Mouse (Mus musculus) embryo, embryonic 9.5 days (tissue): ENCODE data around the gene Gm10188.

Source experiments
- DNase-seq: peaks from one replicate; pipeline ENCODE4 v3.0.0-alpha.2; 2017; ENCODE audit errors: extremely low spot score

Gm10188 gene

GRCm38 (mm10) chr1:132226297-132227080 is 3.1 kb downstream of the Gm10188 start:
- DNase-seq: no peak

GRCm38 (mm10) chr1:132222166-132222565 is 7.4 kb downstream of the Gm10188 start:
- DNase-seq: no peak

DNA sequence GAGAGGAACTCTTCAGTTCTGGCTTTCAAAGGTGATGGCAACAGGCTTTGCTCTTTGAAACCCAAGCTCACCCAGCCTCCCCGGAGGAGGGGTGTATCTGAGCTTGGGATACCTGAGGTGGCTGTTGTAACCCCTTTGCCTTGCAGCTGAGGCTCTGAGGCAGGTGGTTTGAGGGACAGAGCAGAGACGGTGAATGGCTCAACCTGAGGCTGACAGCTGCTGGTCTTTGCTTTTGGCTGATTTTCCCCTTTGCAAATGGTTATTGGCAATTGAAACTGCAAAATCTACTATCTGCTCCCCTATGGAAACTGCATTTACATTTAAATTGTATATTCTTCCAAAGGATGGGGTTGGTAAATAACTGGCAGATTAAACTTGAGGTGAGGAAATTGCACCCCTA is 7.9 kb downstream of the Gm10188 start:
- DNase-seq: no peak

DNA sequence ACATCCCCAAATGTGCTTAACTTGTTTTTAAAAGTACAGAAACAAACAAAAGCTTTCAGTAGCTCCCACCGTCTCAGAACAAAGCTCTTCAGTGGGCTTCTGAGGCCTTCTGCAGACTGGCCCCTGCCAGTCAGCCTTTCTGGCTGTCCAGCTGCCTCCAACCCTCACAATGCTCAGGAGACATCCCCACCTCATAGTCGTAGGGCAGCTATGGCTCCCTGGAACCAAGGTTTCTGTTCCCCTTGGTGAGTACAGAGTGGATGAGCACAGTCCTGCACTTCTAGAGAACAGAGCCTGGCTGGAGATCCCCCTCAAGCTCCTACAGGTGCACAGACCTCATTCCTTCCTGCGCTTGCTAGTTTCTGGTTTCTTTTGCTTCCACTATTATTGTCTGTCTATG is 13.3 kb downstream of the Gm10188 start:
- DNase-seq: no peak

- no peak for DNase-seq
Observed at GRCm38 (mm10) chr1:132213076-132213475, 16.5 kb downstream of the Gm10188 start.

DNA sequence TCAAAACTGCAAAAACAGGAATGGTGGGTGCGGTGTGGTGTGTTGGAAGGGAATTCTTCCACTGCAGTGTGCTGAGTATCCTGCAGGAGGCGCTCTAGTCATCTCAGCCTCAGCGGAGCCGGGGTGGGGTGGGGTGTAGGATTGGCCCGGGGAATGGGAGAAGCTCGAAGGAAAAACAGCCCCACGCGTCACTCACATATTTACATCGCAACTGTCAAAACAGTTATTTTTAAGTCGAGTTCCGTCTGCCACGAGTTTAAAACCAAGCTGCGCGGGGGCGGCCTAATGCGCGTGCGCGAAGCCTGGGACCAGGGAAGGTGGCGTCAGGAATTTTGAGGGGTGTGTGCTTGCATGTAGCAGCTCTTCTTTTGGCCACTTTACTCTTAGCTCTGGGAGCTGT is 17.3 kb downstream of the Gm10188 start:
- peak; percentile 69 for DNase-seq

GRCm38 (mm10) chr1:132211672-132212071 is 17.9 kb downstream of the Gm10188 start:
- no peak for DNase-seq

DNA sequence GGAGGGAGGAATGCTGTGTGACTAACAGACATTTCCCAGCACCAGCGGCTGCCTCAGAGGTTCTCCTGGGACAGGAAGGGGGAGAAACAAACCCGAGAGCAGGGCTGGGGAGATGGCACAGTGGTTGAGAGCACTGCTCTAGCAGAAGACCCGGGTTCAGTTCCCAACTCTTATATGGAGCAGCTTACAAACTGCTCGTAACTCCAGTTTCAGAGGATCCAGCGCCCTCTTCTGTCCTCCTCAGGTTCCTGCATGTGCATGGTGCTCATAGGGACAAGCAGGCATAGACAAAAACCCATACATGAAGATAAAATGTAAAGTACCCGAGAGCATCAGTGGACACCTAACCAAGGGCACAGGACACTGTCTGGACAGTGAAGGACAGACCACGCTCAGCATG is 18.6 kb downstream of the Gm10188 start:
- DNase-seq: peak; percentile 66

DNA sequence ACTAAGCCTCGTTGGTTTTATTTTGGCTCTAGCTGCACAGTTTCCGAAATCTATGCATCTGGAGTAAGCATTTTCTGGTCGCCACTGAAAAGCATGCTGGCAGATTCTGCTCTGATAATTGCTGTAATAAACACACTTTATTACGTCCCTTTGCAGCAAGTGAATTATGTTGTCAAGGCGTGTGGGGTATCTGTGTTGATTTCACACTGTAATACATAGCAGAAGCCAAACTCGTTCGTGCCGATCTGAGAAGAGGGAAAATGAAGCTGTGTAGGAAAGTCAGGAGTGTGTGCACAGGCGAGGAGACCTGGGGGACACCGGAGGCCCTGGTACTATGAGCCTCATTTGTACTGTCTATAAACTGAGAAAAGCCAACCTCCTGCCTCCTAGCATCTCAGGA is 20.2 kb downstream of the Gm10188 start:
- DNase-seq: no peak

DNA sequence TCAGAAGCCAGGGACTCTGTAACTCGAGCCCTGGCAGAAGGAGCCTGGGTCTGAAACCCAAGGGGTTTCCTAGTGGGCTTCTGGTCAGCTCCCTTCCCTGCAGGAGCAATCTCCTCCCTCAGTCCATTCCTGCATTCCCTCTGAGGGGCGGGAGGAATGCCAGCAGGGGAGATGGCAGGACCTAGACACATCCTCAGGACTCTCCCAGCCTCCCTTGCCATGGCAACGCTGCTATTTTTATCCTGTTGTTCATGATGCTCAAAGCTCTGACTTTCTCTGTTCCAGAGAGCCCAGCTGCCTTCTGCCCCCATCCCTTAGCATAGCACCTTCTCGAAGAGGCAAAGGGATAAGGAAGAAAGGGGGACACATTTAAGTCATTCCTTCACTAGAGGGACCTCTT is 21.4 kb downstream of the Gm10188 start:
- DNase-seq: no peak

- DNase-seq: no peak
Observed at GRCm38 (mm10) chr1:132206828-132207227, 22.7 kb downstream of the Gm10188 start.

- no peak for DNase-seq
Observed at GRCm38 (mm10) chr1:132205958-132206357, 23.6 kb downstream of the Gm10188 start.

DNA sequence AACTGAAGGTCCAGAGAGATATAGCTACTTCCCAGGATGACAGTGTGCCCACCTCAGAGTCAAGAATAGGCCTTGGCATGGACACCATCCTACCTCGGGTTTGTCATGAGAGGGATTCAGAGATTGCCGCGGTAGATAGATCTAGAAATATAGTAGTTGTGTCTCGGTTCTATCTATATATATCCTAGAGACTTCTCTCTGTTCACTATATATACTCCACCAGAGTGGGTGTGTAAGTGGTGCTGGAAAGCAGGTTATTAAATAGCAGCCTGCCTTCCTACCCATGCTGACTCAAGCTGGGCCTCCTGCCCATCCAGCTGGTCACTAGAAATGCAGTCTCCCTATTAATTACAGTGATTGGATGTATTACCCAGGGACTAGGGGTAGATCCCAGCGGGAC is 26.8 kb downstream of the Gm10188 start:
- no peak for DNase-seq

DNA sequence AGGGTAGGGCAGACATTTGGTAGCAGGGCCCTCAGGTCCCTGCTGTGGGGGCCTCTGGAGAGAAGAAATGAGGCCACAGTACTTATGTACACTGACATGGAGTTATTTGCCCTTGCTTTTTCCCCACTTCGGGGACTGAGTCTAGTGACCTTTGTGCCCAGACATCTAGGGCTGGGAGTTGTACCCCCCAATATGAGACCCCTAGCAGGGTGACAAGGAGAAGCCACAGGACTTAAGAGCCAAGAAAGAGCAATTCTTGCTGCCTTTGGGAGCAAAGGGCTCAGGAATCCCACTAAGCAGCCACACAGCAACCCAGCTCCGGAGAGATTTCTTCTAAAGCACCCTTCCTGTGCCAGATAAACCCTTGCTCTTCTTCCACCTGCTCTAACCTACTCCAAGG is 27.6 kb downstream of the Gm10188 start:
- no peak for DNase-seq

DNA sequence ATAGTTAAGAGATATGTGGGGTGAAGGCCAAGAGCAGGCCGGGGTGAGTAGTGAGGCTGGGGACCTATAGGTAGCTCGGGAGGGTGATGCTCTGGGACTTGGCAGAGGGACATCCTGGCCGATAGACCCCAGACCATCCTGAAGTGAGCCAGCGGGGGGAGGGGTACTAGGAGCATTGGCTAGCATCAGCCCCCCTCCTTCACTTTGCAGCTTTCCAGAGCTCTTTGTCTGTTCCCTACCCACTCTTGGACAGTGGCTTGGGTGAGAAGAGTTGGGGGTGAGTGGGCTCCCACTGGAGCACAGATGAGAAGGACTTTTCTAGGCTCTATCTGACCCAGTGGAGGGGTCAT is 28.1 kb downstream of the Gm10188 start:
- DNase-seq: no peak

DNA sequence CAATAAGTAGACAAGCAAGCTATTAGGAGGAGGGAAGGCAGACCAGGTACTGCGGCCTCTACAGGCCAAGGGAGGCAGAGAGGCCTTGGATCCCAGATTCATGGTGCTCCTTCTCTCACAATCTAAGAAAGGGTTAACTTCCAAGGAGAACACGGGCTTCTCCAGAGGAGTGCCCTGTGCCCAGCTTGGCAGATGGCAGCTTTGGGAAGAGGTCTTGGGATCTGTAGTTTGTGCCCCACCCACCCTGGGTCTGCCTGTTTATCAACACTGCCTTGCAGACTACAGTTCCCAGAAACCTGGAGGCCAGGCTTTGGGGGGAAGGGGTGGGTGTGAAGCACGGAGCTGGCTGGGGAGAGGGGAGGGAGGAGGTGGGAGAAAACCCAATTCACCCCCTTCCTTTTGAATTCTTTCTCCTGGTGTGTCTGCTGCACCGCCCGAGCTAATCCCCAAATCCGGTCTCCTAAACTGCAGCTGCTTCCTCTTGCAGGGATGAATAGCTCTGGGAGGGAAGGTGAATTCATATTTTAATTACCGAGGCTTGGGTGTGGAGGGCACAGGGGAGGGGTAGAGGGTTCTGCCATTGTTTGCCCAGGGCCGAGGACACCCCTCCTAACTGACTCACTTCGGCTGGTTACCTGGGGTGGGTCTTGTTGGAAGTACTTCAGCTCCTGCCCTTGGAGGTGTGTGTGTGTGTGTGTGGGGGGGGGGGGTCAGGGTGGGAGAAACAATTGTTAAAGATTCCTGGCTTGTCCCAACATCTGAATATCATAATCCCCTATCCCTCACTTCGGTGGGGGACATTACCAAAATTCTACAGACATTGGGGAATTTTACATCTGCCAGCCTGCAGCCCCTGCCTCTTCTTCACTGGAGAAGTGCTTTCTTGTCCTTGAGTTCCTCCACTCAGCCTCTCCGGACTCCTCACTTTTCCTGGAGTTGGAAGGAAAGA is 28.7 kb downstream of the Gm10188 start:
- peak; percentile 65 for DNase-seq

DNA sequence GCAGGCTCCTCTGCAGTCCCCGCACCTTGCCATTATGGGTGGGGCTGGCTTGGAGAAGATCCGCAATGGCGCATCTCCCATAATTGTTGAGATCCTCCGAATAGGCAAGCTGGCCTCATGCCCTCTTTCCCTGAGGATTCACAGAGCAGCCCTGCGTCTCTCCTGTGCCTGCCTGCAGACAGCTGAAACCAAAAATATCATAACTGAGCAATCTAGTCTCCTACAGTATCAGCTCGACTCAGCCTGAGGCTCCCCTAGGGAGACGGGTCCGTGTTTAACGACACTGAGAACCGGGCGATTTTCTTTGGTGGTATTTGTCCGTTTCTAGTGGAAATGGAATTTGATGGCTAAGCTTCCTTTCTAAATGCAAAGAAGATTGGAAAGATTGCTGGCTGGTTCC is 29.6 kb downstream of the Gm10188 start:
- DNase-seq: no peak

GRCm38 (mm10) chr1:132199244-132199643 is 30.3 kb downstream of the Gm10188 start:
- DNase-seq: no peak

DNA sequence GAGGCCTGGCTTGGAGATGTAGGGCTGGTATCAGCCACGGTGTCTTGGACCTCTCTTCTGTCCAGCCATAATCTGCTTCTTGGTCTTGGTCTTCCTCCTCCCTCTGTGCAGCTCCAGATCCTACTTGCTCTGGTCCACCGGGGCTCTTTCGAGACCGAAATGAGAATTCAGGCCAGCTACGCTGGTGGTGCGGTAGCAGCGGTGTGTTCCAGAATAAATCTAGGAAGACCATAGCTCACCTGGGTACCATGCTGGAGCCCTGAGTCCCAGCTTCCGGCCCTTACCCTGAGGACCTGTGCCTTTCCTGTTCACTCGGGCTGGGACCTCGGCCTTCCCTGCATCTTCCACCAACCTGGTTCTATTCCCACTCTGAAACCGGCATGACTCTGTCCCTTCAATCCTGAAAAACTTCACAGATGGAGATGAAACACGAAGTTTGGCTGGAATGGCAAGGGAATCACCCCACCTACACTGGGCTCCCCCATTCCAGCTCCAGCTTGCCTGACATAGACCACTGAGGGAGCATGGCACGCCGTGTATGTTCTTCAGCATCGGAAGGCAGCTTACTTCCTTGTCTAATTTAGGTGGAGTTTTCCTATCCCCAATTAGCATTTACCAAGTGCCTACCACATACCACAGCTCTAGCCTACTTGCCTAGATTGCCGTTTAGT is 31.0 kb downstream of the Gm10188 start:
- DNase-seq: no peak

DNA sequence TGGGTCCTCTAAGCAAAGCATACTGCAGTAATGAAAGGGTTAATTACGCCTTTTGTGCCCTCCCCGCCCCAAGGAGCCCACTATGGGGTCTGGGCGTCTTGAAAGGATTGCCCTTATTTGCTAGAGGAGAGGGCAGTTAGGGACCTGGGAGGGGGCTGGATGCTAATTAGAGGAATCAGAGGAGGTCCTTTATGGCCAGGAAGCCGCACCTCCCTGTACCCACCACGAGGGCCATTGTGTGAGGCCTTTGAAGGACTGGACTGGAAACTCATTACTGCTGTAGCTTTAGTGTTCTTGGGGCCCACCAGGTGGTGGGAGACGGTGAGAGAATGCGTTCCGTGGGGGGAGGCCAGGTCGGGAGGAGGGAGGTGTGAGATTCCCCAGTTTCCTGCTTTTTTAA is 31.9 kb downstream of the Gm10188 start:
- DNase-seq: peak; percentile 49

DNA sequence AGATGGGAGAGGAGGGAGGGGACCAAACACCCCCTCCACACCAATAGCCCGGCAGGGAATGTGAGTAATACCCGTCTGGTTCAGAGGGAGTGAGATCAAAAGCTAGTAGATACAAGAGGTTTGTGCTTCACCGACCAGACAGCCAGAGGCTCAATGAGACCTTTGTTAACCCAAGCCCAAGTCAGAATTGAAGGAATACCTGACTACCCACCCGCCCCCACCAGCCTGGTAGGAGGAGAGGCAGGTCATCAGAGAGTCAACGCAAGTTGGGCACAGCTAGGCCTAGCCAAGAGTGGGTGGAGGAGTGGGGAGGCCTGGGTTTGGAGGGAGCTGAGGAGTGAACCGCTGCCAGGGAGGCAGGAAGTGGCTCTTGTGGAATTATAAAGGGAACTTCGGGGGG is 33.2 kb downstream of the Gm10188 start:
- no peak for DNase-seq

DNA sequence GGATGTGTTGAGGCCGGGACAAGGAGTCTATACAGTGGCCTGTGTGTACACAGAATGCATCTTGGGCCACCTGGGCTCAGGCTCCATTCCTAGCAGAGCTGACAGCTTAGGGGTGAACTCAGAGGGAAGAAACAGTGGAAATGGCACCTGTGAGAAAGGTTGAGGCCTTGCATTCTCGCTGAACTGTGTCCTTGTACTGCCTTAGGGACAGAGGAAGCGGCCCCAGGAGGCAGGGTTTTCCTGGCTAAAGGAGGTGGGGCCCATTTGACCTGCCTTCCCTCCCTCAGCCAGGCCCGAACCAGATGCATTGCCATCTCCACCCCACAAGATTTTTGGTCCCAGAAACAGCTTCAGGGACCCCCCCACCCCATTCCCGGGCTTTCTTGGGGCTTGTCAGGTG is 33.9 kb downstream of the Gm10188 start:
- DNase-seq: no peak

DNA sequence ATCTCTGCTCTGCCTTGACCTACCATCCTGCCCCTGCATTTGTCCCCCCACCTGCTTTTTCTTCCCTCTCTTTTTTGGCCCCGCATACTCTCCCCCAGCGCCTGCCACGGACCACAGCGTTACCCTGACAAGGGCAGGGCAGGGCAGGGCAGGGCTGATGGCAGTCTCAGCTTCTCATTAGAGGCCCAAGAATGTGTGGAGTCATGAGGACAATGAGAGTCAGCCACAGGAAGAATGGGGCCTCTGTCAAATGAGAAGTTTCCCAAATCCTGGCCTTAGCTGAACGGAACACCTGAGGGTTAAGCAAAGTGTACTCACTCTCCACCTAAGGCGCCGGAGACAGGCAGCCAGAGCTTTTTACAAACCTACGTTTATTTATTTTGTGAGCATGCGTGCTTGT is 34.5 kb downstream of the Gm10188 start:
- no peak for DNase-seq
